Mouse (Mus musculus): Measurements from ENCODE around the gene Shoc2.

The Shoc2 gene

GRCm38 (mm10) chr19:54039441-54039840 lies 95.3 kb downstream of the Shoc2 start:
- DNase-seq (ENCODE audit: low spot score): no peak

GRCm38 (mm10) chr19:54040356-54041028 lies 96.4 kb downstream of the Shoc2 start:
- DNase-seq (ENCODE audit: low spot score): no peak

GRCm38 (mm10) chr19:54041029-54041367 lies 96.9 kb downstream of the Shoc2 start:
- no peak for DNase-seq (ENCODE audit: low spot score)

GRCm38 (mm10) chr19:54043851-54044250 lies 99.7 kb downstream of the Shoc2 start, which contains the start of gene Adra2a:
Gene Adra2a, plus strand, starts transcription at chr19:54044151.
- DNase-seq (ENCODE audit: low spot score): no peak

- no peak for DNase-seq (ENCODE audit: low spot score)
These were observed 100.6 kb downstream of the Shoc2 start for GRCm38 (mm10) chr19:54044507-54045371.

GRCm38 (mm10) chr19:54045412-54045811 lies 101.3 kb downstream of the Shoc2 start:
- DNase-seq (ENCODE audit: low spot score): no peak

GRCm38 (mm10) chr19:54045931-54046683 lies 102.0 kb downstream of the Shoc2 start:
- DNase-seq (ENCODE audit: low spot score): no peak

- DNase-seq (ENCODE audit: low spot score): no peak
These were observed 102.6 kb downstream of the Shoc2 start for GRCm38 (mm10) chr19:54046684-54047070.

GRCm38 (mm10) chr19:54047386-54048050 lies 103.4 kb downstream of the Shoc2 start:
- DNase-seq (ENCODE audit: low spot score): no peak

GRCm38 (mm10) chr19:54048161-54048885 lies 104.2 kb downstream of the Shoc2 start:
- no peak for DNase-seq (ENCODE audit: low spot score)

- no peak for DNase-seq (ENCODE audit: low spot score)
These were observed 107.5 kb downstream of the Shoc2 start for GRCm38 (mm10) chr19:54051651-54052050.

GRCm38 (mm10) chr19:54055845-54056244 lies 111.7 kb downstream of the Shoc2 start:
- DNase-seq (ENCODE audit: low spot score): no peak

- no peak for DNase-seq (ENCODE audit: low spot score)
These were observed 124.3 kb downstream of the Shoc2 start for GRCm38 (mm10) chr19:54068447-54068846.

- DNase-seq (ENCODE audit: low spot score): no peak
These were observed 126.4 kb downstream of the Shoc2 start for GRCm38 (mm10) chr19:54070521-54070920.

GRCm38 (mm10) chr19:54072233-54072800 lies 128.2 kb downstream of the Shoc2 start:
- DNase-seq (ENCODE audit: low spot score): no peak

- no peak for DNase-seq (ENCODE audit: low spot score)
These were observed 132.6 kb downstream of the Shoc2 start for GRCm38 (mm10) chr19:54076362-54077349.

- no peak for DNase-seq (ENCODE audit: low spot score)
These were observed 137.2 kb downstream of the Shoc2 start for GRCm38 (mm10) chr19:54081303-54081702.

- DNase-seq (ENCODE audit: low spot score): no peak
These were observed 137.6 kb downstream of the Shoc2 start for GRCm38 (mm10) chr19:54081716-54082165.

All from urinary bladder, postnatal 10 days (tissue).